ENCODE assay signal across 11 mouse cellular contexts in the genomic region with DNA sequence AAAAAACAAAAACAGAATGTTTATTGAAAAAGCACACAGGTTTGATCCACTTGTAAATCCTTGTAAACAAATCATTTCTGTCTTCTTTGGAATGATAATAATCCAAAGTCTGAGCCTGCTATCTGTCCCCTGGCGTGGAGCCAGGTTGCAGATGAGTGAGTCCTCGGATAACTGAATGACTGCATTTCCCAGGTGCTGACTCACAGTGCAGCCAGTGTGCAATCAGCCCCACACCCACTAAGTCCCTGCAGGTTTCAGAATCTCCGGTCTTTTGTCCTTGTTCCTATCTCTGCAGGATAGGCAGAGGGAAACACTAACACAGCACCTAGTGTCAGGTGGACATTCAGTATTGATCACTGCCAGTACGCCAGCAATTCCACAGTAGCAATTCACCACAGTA. TPM values are rescaled to one million over a fixed set of nuclear protein-coding genes. Genes with fewer than 3 reads are reported as not detected.
DNase-seq lines count a peak whose midpoint lies in the region; TF ChIP-seq lines count a peak whose summit lies in the region.
"Had no signal": no experiment of that assay in that cellular context is flagged by ENCODE, and none has a peak within 500 bp of the region (broad histone marks: within the 10 kb centered on the region; RNA-seq: fewer than 3 reads in every experiment).

No protein-coding gene starts in this region.

- peak; percentile 53 for DNase-seq in cerebellum, adult 9-10 months
- no peak for DNase-seq in cerebellum, postnatal 25 days
- DNase-seq in layer of hippocampus, adult 2 months (ENCODE audit: low spot score in 2 of 2) = no peak
- DNase-seq in layer of hippocampus, adult 18-20 months (ENCODE audit: low spot score in 2 of 2) = no peak
- DNase-seq in MEL (ENCODE audit: low read depth, low spot score) = peak; percentile 47
- DNase-seq in embryonic facial prominence, embryonic 10.5 days (ENCODE audit: low spot score) = no peak
- DNase-seq in lung, postnatal 14 days = no peak
- DNase-seq in embryo, embryonic 9.5 days (ENCODE audit: extremely low spot score) = no peak
- DNase-seq: lung, postnatal 36 days; thymus, postnatal 14 days had no signal

- TF ChIP-seq POLR2A in MEL (IDR thresholded peaks at IDR 0.05; ENCODE audit: control insufficient read depth in 1 of 2, insufficient read depth in 1 of 2, low read depth in 1 of 2, low read length in 2 of 2, poor library complexity in 1 of 2) = no peak

- H3K36me3 ChIP-seq in MEL (ENCODE audit: control insufficient read depth in 1 of 2, insufficient read depth in 2 of 2, low read length in 2 of 2) = peaks cover 0 to 20% of the 10 kb centered on the region in 2 experiments; a peak in 2 of 4 replicates
- peaks cover 11% of the 10 kb centered on the region; the same call in 1 of the 2 replicates for H3K36me3 ChIP-seq in embryonic facial prominence, embryonic 10.5 days (replicated peaks)
- H3K36me3 ChIP-seq: heart, embryonic 10.5 days had no signal

- TF ChIP-seq EP300 in MEL (IDR thresholded peaks at IDR 0.05; ENCODE audit: low read depth in 1 of 2, low read length in 2 of 2) = peak in 1 of 2 experiments; percentile 13; a peak in 1 of 4 replicates

- no peak for TF ChIP-seq CTCF in layer of hippocampus, adult 2 months (conservative IDR thresholded peaks at IDR 0.05)
- TF ChIP-seq CTCF in MEL (IDR thresholded peaks at IDR 0.05 in 2 of 3, conservative IDR thresholded peaks at IDR 0.05 in 1 of 3; ENCODE audit: control insufficient read depth in 1 of 3, insufficient read depth in 1 of 3, low read depth in 2 of 3, low read length in 3 of 3, poor library complexity in 1 of 3, severe bottlenecking in 1 of 3) = no peak

- H3K27me3 ChIP-seq in MEL (ENCODE audit: control insufficient read depth in 1 of 2, insufficient read depth in 2 of 2, low read length in 2 of 2) = no peaks in the 10 kb centered on the region
- peaks cover 20% of the 10 kb centered on the region for H3K27me3 ChIP-seq in embryonic facial prominence, embryonic 10.5 days (replicated peaks; ENCODE audit: low read depth, poor library complexity, severe bottlenecking)

- H3K9ac ChIP-seq in MEL (ENCODE audit: control insufficient read depth, low read depth, low read length, poor library complexity, severe bottlenecking) = no peak overlapping the region

- 79% methylated on average over 4 of the region's 4 CpGs for WGBS in embryonic facial prominence, embryonic 10.5 days

- H3K4me3 ChIP-seq in layer of hippocampus, adult 2 months = peak overlapping the region; percentile 76
- no peak overlapping the region for H3K4me3 ChIP-seq in MEL (ENCODE audit: control insufficient read depth in 1 of 2, insufficient read depth in 1 of 2, low read depth in 2 of 2, low read length in 2 of 2)
- peak overlapping the region; percentile 98; the same call in 1 of the 2 replicates for H3K4me3 ChIP-seq in embryonic facial prominence, embryonic 10.5 days

- peaks cover 11 to 24% of the 10 kb centered on the region in 2 experiments for H3K4me1 ChIP-seq in MEL (ENCODE audit: control insufficient read depth in 1 of 2, insufficient read depth in 2 of 2, low read length in 2 of 2)
- H3K4me1 ChIP-seq in embryonic facial prominence, embryonic 10.5 days = peaks cover 28% of the 10 kb centered on the region

- H3K79me2 ChIP-seq in MEL (ENCODE audit: control insufficient read depth, insufficient read depth, low read length, poor library complexity) = peaks cover 29% of the 10 kb centered on the region

- H3K27ac ChIP-seq in layer of hippocampus, adult 2 months = peak overlapping the region; percentile 99; the same call in 1 of the 2 replicates
- H3K27ac ChIP-seq in MEL (ENCODE audit: control insufficient read depth, low read depth, low read length) = no peak overlapping the region
- no peak overlapping the region for H3K27ac ChIP-seq in embryonic facial prominence, embryonic 10.5 days (replicated peaks)
- H3K27ac ChIP-seq: heart, embryonic 10.5 days had no signal

- TF ChIP-seq RAD21 in MEL (IDR thresholded peaks at IDR 0.05; ENCODE audit: low read depth, low read length) = no peak

- H3K9me3 ChIP-seq in MEL (replicated peaks; ENCODE audit: insufficient read depth, low read length) = no peaks in the 10 kb centered on the region
- H3K9me3 ChIP-seq in embryonic facial prominence, embryonic 10.5 days = no peaks in the 10 kb centered on the region
- H3K9me3 ChIP-seq: heart, embryonic 10.5 days had no signal

TF ChIP-seq in MEL, 35 proteins besides CTCF, POLR2A, EP300 and RAD21:
- TF ChIP-seq ZMIZ1 (IDR thresholded peaks at IDR 0.05; ENCODE audit: low read depth, low read length) (no peak), ETS1 (IDR thresholded peaks at IDR 0.05; ENCODE audit: low read depth, low read length) (peak; percentile 34; the same call in 1 of the 2 replicates), RCOR1 (IDR thresholded peaks at IDR 0.05; ENCODE audit: low read depth, low read length) (peak; percentile 48)
TF ChIP-seq in MEL: peak in this region for 2.

RNA-seq across cellular contexts. Expression of a gene that starts 1.5 kb away (rescaled TPM):
- 100 to 1,000 TPM; 280 to 298 TPM for total RNA-seq in layer of hippocampus, adult 2 months (2021)
- 100 to 1,000 TPM; 283 to 293 TPM for total RNA-seq in layer of hippocampus, adult 18-20 months (2021)
- total RNA-seq in MEL (2012; rRNA removed) = 98.2 and 101 TPM in 2 replicates
- polyA plus RNA-seq in MEL (2012; ENCODE audit: insufficient read depth in 1 of 2, insufficient read length in 2 of 2, low read depth in 1 of 2, low replicate concordance in 2 of 2, missing spikeins in 1 of 2) = 100 to 1,000 TPM; 157 to 230 TPM
- polyA plus RNA-seq in embryonic facial prominence, embryonic 10.5 days (2016; fragmentation: Nextera tagmentation; extraction: Ambion mirVana) = 64.2 and 67.5 TPM in 2 replicates

Comparison
In these comparisons a context has a peak if more than half of its experiments do, and no peak if none do; other contexts are left out.
1. DNase-seq: peak in cerebellum, adult 9-10 months (single experiment) and MEL (single experiment); none in cerebellum, postnatal 25 days (0 of 2), layer of hippocampus, adult 2 months (0 of 2), layer of hippocampus, adult 18-20 months (0 of 2), embryonic facial prominence, embryonic 10.5 days (single experiment), lung, postnatal 14 days (single experiment) and embryo, embryonic 9.5 days (single experiment).
2. H3K4me3 ChIP-seq: peak in layer of hippocampus, adult 2 months (single experiment) and embryonic facial prominence, embryonic 10.5 days (single experiment); none in MEL (0 of 2).